Mouse (Mus musculus): Measurements from ENCODE around the gene Mpv17l2.

GRCm38 (mm10) chr8:70754871-70755660 lies 5.7 kb downstream of the Mpv17l2 start:
- TF ChIP-seq POLR2A (IDR thresholded peaks at IDR 0.05; ENCODE audit: borderline replicate concordance, low read depth, low read length) (no peak), CTCF (IDR thresholded peaks at IDR 0.05; ENCODE audit: low read depth, low read length) (no peak)
